Mouse (Mus musculus): Measurements from ENCODE around the gene Wdfy3. TPM values are rescaled to one million over a fixed set of nuclear protein-coding genes. Genes with fewer than 3 reads are reported as not detected.

The Wdfy3 gene
- polyA plus RNA-seq, 1 experiment from 2014 or later, result 15.3 TPM

- Histone ChIP-seq H3K4me2 (ENCODE audit: low read length) (no peak overlapping the region), H3K9ac (ENCODE audit: low read length) (no peak overlapping the region), H3K36me3 (ENCODE audit: control insufficient read depth, insufficient read depth, low read length) (no peaks in the 10 kb centered on the region), H3K27ac (ENCODE audit: low read depth, low read length) (no peak overlapping the region), H3K4me1 (ENCODE audit: control insufficient read depth, insufficient read depth, low read length) (no peaks in the 10 kb centered on the region), H3K27me3 (replicated peaks; ENCODE audit: control insufficient read depth, insufficient read depth, low read length) (no peaks in the 10 kb centered on the region), H3K9me3 (replicated peaks; ENCODE audit: control insufficient read depth, low read length) (no peaks in the 10 kb centered on the region), H3K4me3 (ENCODE audit: low read depth, low read length) (no peak overlapping the region)
- DNase-seq (ENCODE audit: low spot score) (no peak), ATAC-seq (no peak)
- 89% methylated on average over 6 of the region's 6 CpGs for WGBS
These were observed 258.2 kb downstream of the Wdfy3 start for GRCm38 (mm10) chr5:101811296-101812169.

GRCm38 (mm10) chr5:101802358-101803022 lies 267.2 kb downstream of the Wdfy3 start:
- H3K9me3 ChIP-seq (replicated peaks; ENCODE audit: control insufficient read depth, low read length), result no peaks in the 10 kb centered on the region
- no peaks in the 10 kb centered on the region for H3K4me1 ChIP-seq (ENCODE audit: control insufficient read depth, insufficient read depth, low read length)
- no peaks in the 10 kb centered on the region for H3K36me3 ChIP-seq (ENCODE audit: control insufficient read depth, insufficient read depth, low read length)
- no peak overlapping the region for H3K9ac ChIP-seq (ENCODE audit: low read length)
- no peak for DNase-seq (ENCODE audit: low spot score)
- H3K4me2 ChIP-seq (ENCODE audit: low read length), result no peak overlapping the region
- 86% methylated on average over 9 of the region's 9 CpGs for WGBS
- ATAC-seq, result no peak
- H3K27me3 ChIP-seq (replicated peaks; ENCODE audit: control insufficient read depth, insufficient read depth, low read length), result no peaks in the 10 kb centered on the region
- H3K4me3 ChIP-seq (ENCODE audit: low read depth, low read length), result no peak overlapping the region
- H3K27ac ChIP-seq (ENCODE audit: low read depth, low read length), result no peak overlapping the region

GRCm38 (mm10) chr5:101801891-101802290 lies 267.8 kb downstream of the Wdfy3 start:
- 75% methylated on average over 2 of the region's 2 CpGs for WGBS
- Histone ChIP-seq H3K4me2 (ENCODE audit: low read length) (no peak overlapping the region), H3K4me1 (ENCODE audit: control insufficient read depth, insufficient read depth, low read length) (no peaks in the 10 kb centered on the region), H3K27me3 (replicated peaks; ENCODE audit: control insufficient read depth, insufficient read depth, low read length) (no peaks in the 10 kb centered on the region), H3K36me3 (ENCODE audit: control insufficient read depth, insufficient read depth, low read length) (no peaks in the 10 kb centered on the region), H3K9ac (ENCODE audit: low read length) (no peak overlapping the region), H3K27ac (ENCODE audit: low read depth, low read length) (no peak overlapping the region), H3K4me3 (ENCODE audit: low read depth, low read length) (no peak overlapping the region), H3K9me3 (replicated peaks; ENCODE audit: control insufficient read depth, low read length) (no peaks in the 10 kb centered on the region)
- no peak for DNase-seq (ENCODE audit: low spot score)
- no peak for ATAC-seq

GRCm38 (mm10) chr5:101792665-101793064 lies 277.1 kb downstream of the Wdfy3 start:
- 86% methylated on average over 4 of the region's 4 CpGs for whole genome bisulfite sequencing
- no peak overlapping the region for H3K4me2 ChIP-seq (ENCODE audit: low read length)
- no peak overlapping the region for H3K4me3 ChIP-seq (ENCODE audit: low read depth, low read length)
- no peak overlapping the region for H3K9ac ChIP-seq (ENCODE audit: low read length)
- no peaks in the 10 kb centered on the region for H3K36me3 ChIP-seq (ENCODE audit: control insufficient read depth, insufficient read depth, low read length)
- no peaks in the 10 kb centered on the region for H3K4me1 ChIP-seq (ENCODE audit: control insufficient read depth, insufficient read depth, low read length)
- H3K27me3 ChIP-seq (replicated peaks; ENCODE audit: control insufficient read depth, insufficient read depth, low read length), result no peaks in the 10 kb centered on the region
- ATAC-seq, result no peak
- H3K9me3 ChIP-seq (replicated peaks; ENCODE audit: control insufficient read depth, low read length), result no peaks in the 10 kb centered on the region
- DNase-seq (ENCODE audit: low spot score), result no peak
- no peak overlapping the region for H3K27ac ChIP-seq (ENCODE audit: low read depth, low read length)

GRCm38 (mm10) chr5:101790560-101790959 lies 279.2 kb downstream of the Wdfy3 start:
- Histone ChIP-seq H3K9me3 (replicated peaks; ENCODE audit: control insufficient read depth, low read length) (no peaks in the 10 kb centered on the region), H3K36me3 (ENCODE audit: control insufficient read depth, insufficient read depth, low read length) (no peaks in the 10 kb centered on the region), H3K4me2 (ENCODE audit: low read length) (no peak overlapping the region), H3K4me1 (ENCODE audit: control insufficient read depth, insufficient read depth, low read length) (no peaks in the 10 kb centered on the region), H3K4me3 (ENCODE audit: low read depth, low read length) (no peak overlapping the region), H3K9ac (ENCODE audit: low read length) (no peak overlapping the region), H3K27ac (ENCODE audit: low read depth, low read length) (no peak overlapping the region), H3K27me3 (replicated peaks; ENCODE audit: control insufficient read depth, insufficient read depth, low read length) (no peaks in the 10 kb centered on the region)
- ATAC-seq (no peak), DNase-seq (ENCODE audit: low spot score) (no peak)
- 55% methylated on average over 5 of the region's 5 CpGs for WGBS

- DNase-seq (ENCODE audit: low spot score) (no peak), ATAC-seq (no peak)
- Histone ChIP-seq H3K4me3 (ENCODE audit: low read depth, low read length) (no peak overlapping the region), H3K27ac (ENCODE audit: low read depth, low read length) (no peak overlapping the region), H3K4me1 (ENCODE audit: control insufficient read depth, insufficient read depth, low read length) (no peaks in the 10 kb centered on the region), H3K27me3 (replicated peaks; ENCODE audit: control insufficient read depth, insufficient read depth, low read length) (no peaks in the 10 kb centered on the region), H3K4me2 (ENCODE audit: low read length) (no peak overlapping the region), H3K36me3 (ENCODE audit: control insufficient read depth, insufficient read depth, low read length) (no peaks in the 10 kb centered on the region), H3K9me3 (replicated peaks; ENCODE audit: control insufficient read depth, low read length) (no peaks in the 10 kb centered on the region), H3K9ac (ENCODE audit: low read length) (no peak overlapping the region)
These were observed 280.0 kb downstream of the Wdfy3 start for GRCm38 (mm10) chr5:101789770-101790169.

GRCm38 (mm10) chr5:101785921-101786614 lies 283.7 kb downstream of the Wdfy3 start:
- Histone ChIP-seq H3K36me3 (ENCODE audit: control insufficient read depth, insufficient read depth, low read length) (no peaks in the 10 kb centered on the region), H3K9me3 (replicated peaks; ENCODE audit: control insufficient read depth, low read length) (no peaks in the 10 kb centered on the region), H3K9ac (ENCODE audit: low read length) (no peak overlapping the region), H3K4me1 (ENCODE audit: control insufficient read depth, insufficient read depth, low read length) (no peaks in the 10 kb centered on the region), H3K4me3 (ENCODE audit: low read depth, low read length) (no peak overlapping the region), H3K27me3 (replicated peaks; ENCODE audit: control insufficient read depth, insufficient read depth, low read length) (no peaks in the 10 kb centered on the region), H3K4me2 (ENCODE audit: low read length) (no peak overlapping the region), H3K27ac (ENCODE audit: low read depth, low read length) (no peak overlapping the region)
- DNase-seq (ENCODE audit: low spot score), result peak; percentile 13
- 60% methylated on average over 4 of the region's 4 CpGs for WGBS
- no peak; the same call in 1 of the 2 replicates for ATAC-seq

- Histone ChIP-seq H3K27me3 (replicated peaks; ENCODE audit: control insufficient read depth, insufficient read depth, low read length) (no peaks in the 10 kb centered on the region), H3K27ac (ENCODE audit: low read depth, low read length) (no peak overlapping the region), H3K9ac (ENCODE audit: low read length) (no peak overlapping the region), H3K9me3 (replicated peaks; ENCODE audit: control insufficient read depth, low read length) (no peaks in the 10 kb centered on the region), H3K36me3 (ENCODE audit: control insufficient read depth, insufficient read depth, low read length) (no peaks in the 10 kb centered on the region), H3K4me3 (ENCODE audit: low read depth, low read length) (no peak overlapping the region), H3K4me1 (ENCODE audit: control insufficient read depth, insufficient read depth, low read length) (no peaks in the 10 kb centered on the region), H3K4me2 (ENCODE audit: low read length) (no peak overlapping the region)
- WGBS, result 94% methylated on average over 2 of the region's 2 CpGs
- no peak for DNase-seq (ENCODE audit: low spot score)
- no peak for ATAC-seq
These were observed 284.9 kb downstream of the Wdfy3 start for GRCm38 (mm10) chr5:101784787-101785186.
